Mouse (Mus musculus): ENCODE results near the gene Rnf149. TPM values are rescaled to one million over a fixed set of nuclear protein-coding genes. Genes with fewer than 3 reads are reported as not detected.
"Not testable (repeated sequence)": the region's sequence is repeated elsewhere in the genome, so short reads cannot be mapped to it uniquely, and the experiment has no call there.

Rnf149 gene
- polyA plus RNA-seq, 1 experiment from 2014 or later = 34.1 TPM

DNA sequence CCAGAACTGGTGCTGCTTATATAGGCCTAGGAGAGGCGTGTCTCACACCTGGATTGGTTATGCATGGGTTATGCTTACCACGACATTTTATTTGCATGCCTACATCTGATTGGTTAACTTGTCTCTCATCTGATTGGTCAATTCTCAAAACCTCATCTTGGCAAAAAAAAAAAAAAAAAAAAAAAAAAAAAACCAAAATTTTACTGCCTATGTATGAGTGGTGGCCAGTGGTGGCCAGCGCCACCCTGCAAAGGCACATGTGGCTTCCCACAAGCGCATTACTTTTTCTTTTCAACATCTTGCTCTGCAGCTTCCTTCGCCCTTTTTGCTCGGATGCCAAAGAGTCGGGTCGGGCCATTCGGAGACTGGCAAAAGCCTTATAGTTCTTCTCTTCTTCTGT, 19.9 kb upstream of the Rnf149 start:
- not testable (repeated sequence) for ATAC-seq (ENCODE audit: insufficient number of reproducible peaks, low FRiP score, low TSS enrichment, low read depth); H3K27me3 ChIP-seq; H3K4me1 ChIP-seq; H3K4me2 ChIP-seq; H3K36me3 ChIP-seq; H3K9ac ChIP-seq; H3K9me3 ChIP-seq; H3K27ac ChIP-seq; H3K4me3 ChIP-seq
- 87% methylated on average over 9 of the region's 9 CpGs for WGBS

- no peaks in the 10 kb centered on the region for H3K27me3 ChIP-seq
- H3K4me2 ChIP-seq = no peak overlapping the region
- no peak overlapping the region for H3K4me3 ChIP-seq
- H3K27ac ChIP-seq = no peak overlapping the region
- H3K9ac ChIP-seq = no peak overlapping the region
- 46% methylated on average over 10 of the region's 10 CpGs for WGBS
- H3K36me3 ChIP-seq = no peaks in the 10 kb centered on the region
- H3K4me1 ChIP-seq = no peaks in the 10 kb centered on the region
- H3K9me3 ChIP-seq = no peaks in the 10 kb centered on the region
- ATAC-seq (ENCODE audit: insufficient number of reproducible peaks, low FRiP score, low TSS enrichment, low read depth) = no peak
These were observed 16.6 kb upstream of the Rnf149 start for GRCm38 (mm10) chr1:39593836-39594235.

DNA sequence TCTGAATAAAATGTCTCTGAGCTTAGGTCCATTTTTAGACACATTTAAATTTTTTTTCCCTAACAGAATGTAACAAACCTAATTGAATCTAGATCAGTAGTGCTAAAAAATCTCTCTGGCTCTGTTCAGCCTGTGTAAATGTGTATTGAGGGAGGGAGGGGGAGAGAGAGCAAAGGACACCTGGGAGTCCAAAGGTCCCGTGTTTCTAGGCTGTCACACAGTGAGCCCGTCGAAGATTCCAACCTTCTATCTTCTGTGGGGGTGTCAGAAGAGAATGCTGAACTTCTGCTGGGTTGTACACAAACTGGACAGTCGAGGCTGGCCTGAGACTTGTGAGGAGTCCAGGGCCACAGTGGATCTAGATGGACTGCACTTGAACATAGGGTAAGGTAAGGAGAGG, 14.9 kb upstream of the Rnf149 start:
- no peak for ATAC-seq (ENCODE audit: insufficient number of reproducible peaks, low FRiP score, low TSS enrichment, low read depth)
- H3K27me3 ChIP-seq = no peaks in the 10 kb centered on the region
- no peaks in the 10 kb centered on the region for H3K36me3 ChIP-seq
- no peak overlapping the region for H3K4me3 ChIP-seq
- H3K4me2 ChIP-seq = no peak overlapping the region
- no peaks in the 10 kb centered on the region for H3K4me1 ChIP-seq
- no peaks in the 10 kb centered on the region for H3K9me3 ChIP-seq
- no peak overlapping the region for H3K27ac ChIP-seq
- WGBS = 62% methylated on average over 4 of the region's 4 CpGs
- no peak overlapping the region for H3K9ac ChIP-seq

- not testable (repeated sequence) for H3K27me3 ChIP-seq; H3K4me2 ChIP-seq; ATAC-seq (ENCODE audit: insufficient number of reproducible peaks, low FRiP score, low TSS enrichment, low read depth); H3K27ac ChIP-seq; H3K9ac ChIP-seq; H3K4me3 ChIP-seq; H3K9me3 ChIP-seq; H3K36me3 ChIP-seq; H3K4me1 ChIP-seq
- 48% methylated on average over 1 of the region's 1 CpGs for WGBS
These were observed 14.4 kb upstream of the Rnf149 start for GRCm38 (mm10) chr1:39591557-39591956.

DNA sequence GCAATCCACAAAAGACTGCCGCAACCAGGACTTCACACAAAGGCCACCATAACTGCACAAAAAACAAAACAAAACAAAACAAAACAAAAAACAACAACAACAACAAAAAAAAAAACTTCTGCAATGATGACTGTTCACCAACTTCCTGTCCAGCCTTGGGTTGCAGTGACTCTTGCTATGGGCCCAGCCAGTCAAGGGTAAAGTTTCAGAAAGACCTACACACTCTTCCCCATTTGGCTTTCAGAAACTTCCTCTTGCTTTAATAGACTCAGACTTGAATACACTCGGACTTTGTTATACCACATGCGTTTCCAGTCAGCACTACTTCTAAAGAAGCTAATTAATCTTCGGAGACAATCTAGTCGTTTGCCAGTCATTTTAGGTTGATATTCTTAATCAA, 13.0 kb upstream of the Rnf149 start:
- no peak overlapping the region for H3K27ac ChIP-seq
- 65% methylated on average over 5 of the region's 5 CpGs for WGBS
- no peaks in the 10 kb centered on the region for H3K27me3 ChIP-seq
- H3K4me3 ChIP-seq = no peak overlapping the region
- ATAC-seq (ENCODE audit: insufficient number of reproducible peaks, low FRiP score, low TSS enrichment, low read depth) = no peak
- no peaks in the 10 kb centered on the region for H3K4me1 ChIP-seq
- no peak overlapping the region for H3K4me2 ChIP-seq
- no peaks in the 10 kb centered on the region for H3K36me3 ChIP-seq
- H3K9me3 ChIP-seq = no peaks in the 10 kb centered on the region
- H3K9ac ChIP-seq = no peak overlapping the region

DNA sequence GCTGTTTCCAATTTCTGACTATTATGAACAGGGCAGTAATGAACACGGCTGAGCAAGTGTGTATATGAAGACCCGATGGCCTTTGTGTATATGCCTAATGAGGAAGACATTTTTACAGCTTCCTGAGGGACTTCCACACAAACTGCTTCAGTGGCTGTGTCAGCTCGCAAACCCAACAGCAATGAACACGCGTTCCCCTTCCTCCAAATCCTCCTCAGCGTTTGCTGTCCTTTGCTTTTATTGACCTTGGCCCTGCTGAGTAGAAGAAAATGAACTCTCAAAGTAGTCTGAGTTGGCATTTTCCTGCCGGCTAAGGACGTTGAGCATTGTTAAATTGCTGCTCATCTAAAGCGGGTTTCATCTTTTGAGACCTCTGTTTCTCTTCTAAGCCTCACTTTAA, 8.2 kb upstream of the Rnf149 start:
- H3K27ac ChIP-seq = no peak overlapping the region
- H3K27me3 ChIP-seq = no peaks in the 10 kb centered on the region
- H3K4me2 ChIP-seq = no peak overlapping the region
- 54% methylated on average over 9 of the region's 9 CpGs for WGBS
- H3K4me1 ChIP-seq = no peaks in the 10 kb centered on the region
- no peaks in the 10 kb centered on the region for H3K36me3 ChIP-seq
- ATAC-seq (ENCODE audit: insufficient number of reproducible peaks, low FRiP score, low TSS enrichment, low read depth) = no peak
- H3K4me3 ChIP-seq = no peak overlapping the region
- H3K9me3 ChIP-seq = no peaks in the 10 kb centered on the region
- H3K9ac ChIP-seq = no peak overlapping the region

GRCm38 (mm10) chr1:39583173-39583572, 6.0 kb upstream of the Rnf149 start:
- ATAC-seq (ENCODE audit: insufficient number of reproducible peaks, low FRiP score, low TSS enrichment, low read depth) = no peak
- H3K4me3 ChIP-seq = no peak overlapping the region

DNA sequence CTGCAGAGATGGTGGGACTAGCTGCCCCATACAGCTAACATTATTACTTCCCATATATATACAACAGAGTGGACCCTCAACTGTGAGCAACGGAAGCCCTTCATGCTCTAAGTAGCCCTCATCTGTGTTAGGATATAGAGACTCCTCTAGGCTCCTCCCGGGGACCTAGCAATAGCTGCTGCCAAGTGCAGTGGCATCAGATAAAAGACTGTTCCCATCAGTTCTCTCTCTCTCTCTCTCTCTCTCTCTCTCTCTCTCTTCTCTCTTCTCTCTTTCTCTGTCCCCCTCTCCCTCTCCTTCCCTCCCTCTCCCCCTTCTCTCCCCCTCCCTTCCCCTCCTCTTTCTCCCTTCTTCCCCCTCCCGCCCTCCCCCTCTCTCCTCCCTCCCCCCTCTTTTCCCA, 4.0 kb upstream of the Rnf149 start:
- peaks cover under 1% of the 10 kb centered on the region; the same call in 1 of the 2 replicates for H3K4me1 ChIP-seq
- no peaks in the 10 kb centered on the region for H3K27me3 ChIP-seq
- no peak overlapping the region for H3K27ac ChIP-seq
- no peak overlapping the region for H3K9ac ChIP-seq
- no peak for ATAC-seq (ENCODE audit: insufficient number of reproducible peaks, low FRiP score, low TSS enrichment, low read depth)
- H3K36me3 ChIP-seq = no peaks in the 10 kb centered on the region
- no peaks in the 10 kb centered on the region for H3K9me3 ChIP-seq
- H3K4me2 ChIP-seq = no peak overlapping the region
- no peak overlapping the region for H3K4me3 ChIP-seq
- 81% methylated on average over 2 of the region's 3 CpGs for WGBS

More at GRCm38 (mm10) chr1:39583173-39583572, 6.0 kb upstream of the Rnf149 start:
- 85% methylated on average over 9 of the region's 9 CpGs for WGBS
- no peaks in the 10 kb centered on the region for H3K4me1 ChIP-seq
- no peaks in the 10 kb centered on the region for H3K36me3 ChIP-seq
- H3K4me2 ChIP-seq = no peak overlapping the region
- no peak overlapping the region for H3K9ac ChIP-seq
- H3K9me3 ChIP-seq = no peaks in the 10 kb centered on the region
- no peak overlapping the region for H3K27ac ChIP-seq
- H3K27me3 ChIP-seq = no peaks in the 10 kb centered on the region

GRCm38 (mm10) chr1:39579139-39579538, 1.9 kb upstream of the Rnf149 start:
- Histone ChIP-seq H3K27me3 (no peaks in the 10 kb centered on the region), H3K9me3 (no peaks in the 10 kb centered on the region), H3K36me3 (no peaks in the 10 kb centered on the region), H3K27ac (no peak overlapping the region), H3K4me2 (no peak overlapping the region), H3K4me1 (peaks cover 11% of the 10 kb centered on the region), H3K4me3 (no peak overlapping the region), H3K9ac (no peak overlapping the region)
- no peak for ATAC-seq (ENCODE audit: insufficient number of reproducible peaks, low FRiP score, low TSS enrichment, low read depth)
- WGBS = 79% methylated on average over 6 of the region's 6 CpGs

DNA sequence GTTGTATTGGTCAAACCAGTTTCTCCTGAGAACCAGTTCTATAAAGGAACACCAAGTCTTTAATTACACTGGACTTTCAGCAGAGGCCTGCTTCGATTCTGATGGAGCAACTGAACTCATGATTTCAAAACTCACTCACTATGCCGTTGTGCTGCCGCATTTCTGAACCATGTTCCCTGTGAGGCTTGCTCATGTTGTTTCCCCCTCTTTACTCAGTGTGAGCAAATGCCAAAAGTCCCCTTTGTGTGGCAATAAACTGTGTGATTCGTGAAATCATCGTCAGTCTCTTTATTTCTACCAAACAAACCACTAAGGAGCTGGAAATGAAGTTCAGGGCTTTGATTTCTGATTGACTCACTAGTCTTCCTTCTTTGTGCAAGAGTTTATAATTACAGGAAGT, 1.2 kb upstream of the Rnf149 start:
- Histone ChIP-seq H3K27me3 (no peaks in the 10 kb centered on the region), H3K4me2 (no peak overlapping the region), H3K4me3 (no peak overlapping the region), H3K4me1 (peaks cover 11% of the 10 kb centered on the region), H3K27ac (no peak overlapping the region), H3K9me3 (no peaks in the 10 kb centered on the region), H3K36me3 (no peaks in the 10 kb centered on the region), H3K9ac (no peak overlapping the region)
- WGBS = 60% methylated on average over 5 of the region's 5 CpGs
- ATAC-seq (ENCODE audit: insufficient number of reproducible peaks, low FRiP score, low TSS enrichment, low read depth) = no peak

GRCm38 (mm10) chr1:39576431-39577243, 568 bp downstream of the Rnf149 start:
- H3K9me3 ChIP-seq = no peaks in the 10 kb centered on the region
- H3K4me3 ChIP-seq = peak overlapping the region; percentile 96
- H3K4me2 ChIP-seq = peak overlapping the region; percentile 69
- H3K27me3 ChIP-seq = no peaks in the 10 kb centered on the region
- ATAC-seq (ENCODE audit: insufficient number of reproducible peaks, low FRiP score, low TSS enrichment, low read depth) = peak; percentile 78; the same call in 1 of the 2 replicates
- H3K27ac ChIP-seq = peak overlapping the region; percentile 100
- H3K4me1 ChIP-seq = peaks cover 11% of the 10 kb centered on the region
- WGBS = under 1% methylated on average over 83 of the region's 88 CpGs
- peak overlapping the region; percentile 89 for H3K9ac ChIP-seq
- no peaks in the 10 kb centered on the region for H3K36me3 ChIP-seq

GRCm38 (mm10) chr1:39575778-39576375, 1.3 kb downstream of the Rnf149 start:
- peak overlapping the region; percentile 89 for H3K9ac ChIP-seq
- WGBS = 10% methylated on average over 8 of the region's 8 CpGs

More at GRCm38 (mm10) chr1:39575778-39576375, 1.3 kb downstream of the Rnf149 start:
- peak overlapping the region; percentile 100 for H3K27ac ChIP-seq
- H3K27me3 ChIP-seq = no peaks in the 10 kb centered on the region
- H3K9me3 ChIP-seq = no peaks in the 10 kb centered on the region
- no peaks in the 10 kb centered on the region for H3K36me3 ChIP-seq
- ATAC-seq (ENCODE audit: insufficient number of reproducible peaks, low FRiP score, low TSS enrichment, low read depth) = no peak
- peak overlapping the region; percentile 69 for H3K4me2 ChIP-seq
- H3K4me3 ChIP-seq = peak overlapping the region; percentile 96
- peaks cover 13% of the 10 kb centered on the region for H3K4me1 ChIP-seq
